Mouse (Mus musculus) left cerebral cortex, adult 9 months (tissue): ENCODE measurements around the gene Smarca2.
A peak's percentile ranks its signal among the peaks of the same experiment; 100 is the strongest.

Source experiments
- DNase-seq, 2 experiments: peaks; one replicate each; pipeline ENCODE4 v3.0.0; 2022; ENCODE audit warnings: low spot score in 2 of 2

Gene Smarca2

GRCm38 (mm10) chr19:26604755-26605300 lies at the start of gene Smarca2:
TSS of gene Smarca2 (plus strand) at chr19:26605050.
- peak; percentile 95 to 97 for DNase-seq

- no peak for DNase-seq
These were observed 40.0 kb upstream of the Smarca2 start for GRCm38 (mm10) chr19:26564850-26565249.

- DNase-seq, result no peak
These were observed 38.7 kb upstream of the Smarca2 start for GRCm38 (mm10) chr19:26566109-26566508.

- DNase-seq, result peak in 1 of 2 experiments; percentile 8
These were observed 36.6 kb upstream of the Smarca2 start for GRCm38 (mm10) chr19:26568236-26568635.

DNA sequence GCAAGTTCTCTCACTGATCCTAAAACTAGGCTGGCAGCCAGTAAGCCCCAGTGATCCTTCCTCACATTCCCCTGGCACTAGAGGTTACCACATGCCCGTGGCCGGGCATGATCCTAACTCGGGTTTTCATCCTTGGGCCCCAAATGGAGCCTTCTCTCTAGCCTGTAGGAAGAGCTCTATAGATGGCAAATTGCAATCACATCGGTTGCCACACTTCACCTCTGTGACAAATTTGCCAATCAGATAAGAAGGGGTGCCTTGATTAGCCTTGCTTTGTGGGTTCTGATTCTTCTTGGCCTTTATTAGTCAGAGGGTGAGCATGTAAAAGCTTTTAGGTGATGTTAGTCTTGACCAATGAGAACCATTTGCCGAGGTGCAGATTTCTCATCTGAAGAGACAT lies 35.9 kb upstream of the Smarca2 start:
- no peak for DNase-seq

GRCm38 (mm10) chr19:26569461-26569860 lies 35.4 kb upstream of the Smarca2 start:
- no peak for DNase-seq

DNA sequence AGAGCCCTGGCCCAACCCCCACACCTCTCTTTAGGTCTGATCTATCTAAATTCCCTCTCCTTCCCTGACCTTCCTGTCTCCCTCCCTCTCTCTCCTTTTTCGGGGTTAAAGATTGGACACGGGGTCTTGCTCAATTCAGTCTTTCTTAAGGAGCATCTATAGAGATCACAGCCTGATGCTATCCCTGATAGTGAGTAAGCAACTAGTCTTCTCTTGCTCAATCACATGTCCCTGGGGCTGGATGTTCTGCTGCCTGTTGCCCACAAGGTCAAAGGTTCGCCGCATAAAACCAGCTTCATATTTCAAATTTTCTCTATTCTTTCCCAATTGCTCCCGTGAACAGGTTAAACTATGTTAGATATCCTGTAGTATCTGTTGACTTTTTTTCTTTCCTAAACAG lies 25.2 kb upstream of the Smarca2 start:
- DNase-seq, result no peak

DNA sequence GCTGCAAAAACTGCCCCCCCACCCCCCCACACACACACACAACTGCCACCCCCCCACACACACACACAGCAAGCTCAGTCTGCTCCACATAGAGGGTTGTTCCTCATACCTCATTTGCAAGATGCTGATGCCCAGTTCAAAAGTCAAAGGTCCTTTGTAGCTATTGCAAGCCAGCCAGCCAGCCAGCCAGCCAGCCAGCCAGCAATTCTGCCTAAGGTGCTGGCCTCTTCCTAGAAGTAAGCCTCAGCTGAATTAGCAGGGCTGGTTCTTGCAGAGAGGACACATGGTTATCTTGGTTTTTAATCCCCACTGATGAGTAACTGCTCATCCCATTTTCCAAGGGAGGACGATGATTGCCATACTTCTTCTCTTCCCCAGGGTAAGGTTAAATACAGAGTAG lies 24.8 kb upstream of the Smarca2 start:
- no peak for DNase-seq

GRCm38 (mm10) chr19:26594661-26595060 lies 10.2 kb upstream of the Smarca2 start:
- no peak for DNase-seq

DNA sequence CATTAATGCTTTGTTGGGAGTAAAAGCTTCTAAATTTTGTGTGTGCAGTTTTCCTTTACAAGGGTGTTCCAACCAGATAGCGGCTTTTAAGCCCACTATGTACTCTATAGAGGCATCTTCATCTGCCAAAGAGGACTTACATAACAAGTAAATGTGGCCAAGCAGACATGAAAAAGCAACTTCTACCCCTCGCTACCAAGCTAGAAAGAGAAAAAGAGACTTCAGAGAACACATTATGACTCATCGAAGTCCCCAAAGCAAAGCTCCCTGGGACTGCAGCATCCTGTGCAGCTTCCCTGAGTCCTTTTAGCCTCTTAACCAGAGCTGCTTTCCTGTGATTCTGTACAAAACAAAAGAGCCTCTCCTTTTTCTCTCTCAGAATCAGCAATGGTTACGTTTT lies 3.4 kb upstream of the Smarca2 start:
- DNase-seq, result no peak

- DNase-seq, result no peak
These were observed 1.5 kb upstream of the Smarca2 start for GRCm38 (mm10) chr19:26603296-26603860.

DNA sequence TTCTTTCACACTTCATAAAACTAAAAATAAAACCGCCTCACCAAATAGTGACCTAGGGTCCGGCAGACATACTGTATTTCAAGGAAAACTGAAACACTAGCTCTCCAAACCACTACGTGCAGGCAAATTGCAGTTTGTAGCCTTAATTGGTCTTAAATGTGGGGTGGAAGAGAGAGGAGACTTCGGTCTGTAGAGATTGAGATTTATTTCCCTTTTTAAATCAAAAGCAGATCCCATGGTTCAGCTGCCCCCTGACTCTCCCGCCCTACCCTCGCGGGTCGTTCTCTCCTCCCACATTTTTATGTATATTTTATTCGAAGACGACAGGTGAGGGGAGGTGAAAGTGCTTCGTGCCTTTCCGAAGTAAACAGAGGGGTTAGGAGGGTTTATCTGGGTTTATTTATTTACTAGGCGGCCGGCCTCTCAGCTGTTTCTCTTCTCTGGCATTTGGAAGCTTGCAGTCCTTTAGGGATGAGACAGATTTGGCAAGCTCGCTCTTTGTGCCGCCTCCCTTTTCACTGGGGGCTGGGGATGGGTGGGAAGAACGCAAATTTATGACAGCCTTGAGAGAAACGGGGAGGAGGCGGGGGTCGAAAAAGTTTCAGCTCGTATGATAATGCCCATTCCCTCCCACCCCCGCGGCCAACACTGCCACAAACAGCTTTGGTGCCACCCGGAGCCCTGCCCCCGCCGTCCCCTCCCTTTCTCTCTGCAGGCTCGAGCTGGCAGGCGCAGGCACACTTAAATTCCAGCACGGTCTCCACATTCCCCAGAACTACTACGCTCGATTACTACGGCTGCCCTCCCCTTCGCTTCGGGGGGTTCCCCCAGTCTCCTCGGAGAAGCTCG lies 720 bp upstream of the Smarca2 start:
- DNase-seq, result no peak

DNA sequence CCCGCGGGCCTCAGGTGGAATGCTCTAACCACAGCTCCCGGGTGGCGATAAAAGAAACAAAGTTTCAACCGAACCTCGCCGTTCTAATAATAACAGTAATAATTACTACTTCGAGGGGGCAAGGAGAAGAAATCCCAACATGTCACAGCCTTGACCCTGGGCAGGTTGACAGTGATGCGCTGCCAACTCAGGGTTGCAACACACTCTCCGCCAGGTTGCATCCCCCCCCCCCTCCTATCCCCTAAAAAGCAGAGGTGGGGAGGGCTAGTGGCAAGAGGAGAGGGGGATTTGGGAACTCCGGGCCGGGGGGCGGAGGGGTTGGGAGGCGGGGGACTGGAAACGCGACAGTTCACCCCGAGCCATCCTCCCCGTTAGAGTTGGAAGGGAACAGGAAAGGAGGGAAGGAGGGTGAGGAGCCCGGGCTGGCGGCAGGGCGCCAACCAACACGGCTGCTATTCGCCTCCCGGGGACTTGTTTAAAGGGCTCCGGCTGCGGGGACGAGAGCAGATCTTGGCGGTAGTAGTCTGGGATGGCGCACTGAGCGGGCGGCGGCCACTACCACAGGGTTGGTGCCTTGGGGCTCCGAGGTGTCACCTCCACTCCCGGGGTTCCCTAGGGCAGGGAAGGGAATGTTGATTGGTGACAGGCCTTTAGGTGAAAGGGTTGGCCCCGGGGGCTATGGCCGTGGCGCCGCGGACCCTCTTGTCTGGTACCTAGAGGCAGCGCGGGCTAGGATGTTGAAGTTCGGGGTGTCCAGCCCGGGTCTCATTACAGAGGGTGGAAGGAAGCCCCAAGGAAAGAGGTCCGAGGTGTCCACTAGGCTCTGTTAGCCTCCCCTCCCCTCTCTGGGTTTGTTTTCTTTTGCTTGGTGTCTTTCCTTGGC lies 829 bp downstream of the Smarca2 start:
- DNase-seq, result peak in 1 of 2 experiments; percentile 46

GRCm38 (mm10) chr19:26606321-26607155 lies 1.7 kb downstream of the Smarca2 start:
- peak in 1 of 2 experiments; percentile 69 for DNase-seq

- no peak for DNase-seq
These were observed 2.3 kb downstream of the Smarca2 start for GRCm38 (mm10) chr19:26607156-26607536.

GRCm38 (mm10) chr19:26607551-26608433 lies 2.9 kb downstream of the Smarca2 start:
- DNase-seq, result peak in 1 of 2 experiments; percentile 71

- no peak for DNase-seq
These were observed 3.6 kb downstream of the Smarca2 start for GRCm38 (mm10) chr19:26608434-26608812.

- no peak for DNase-seq
These were observed 4.8 kb downstream of the Smarca2 start for GRCm38 (mm10) chr19:26609637-26610036.

DNA sequence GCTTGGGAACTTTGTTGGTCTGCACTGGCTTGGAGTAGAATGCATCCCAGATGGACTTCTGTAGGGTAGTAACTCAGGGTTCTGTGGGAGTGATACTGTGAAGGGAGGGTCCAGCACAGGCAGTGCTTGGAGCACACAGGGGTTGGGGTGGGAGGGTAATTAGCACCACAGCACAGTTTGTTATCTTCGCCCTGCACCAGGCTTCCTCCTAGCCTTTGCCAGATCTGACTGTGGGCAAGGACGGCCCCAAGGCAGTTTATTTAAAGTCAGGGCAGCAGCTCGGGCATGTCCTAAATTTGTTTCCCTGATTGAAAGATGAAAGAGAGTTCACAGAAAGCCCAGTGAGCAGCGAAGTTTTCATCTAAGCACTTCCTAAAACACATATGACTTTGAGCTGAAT lies 8.1 kb downstream of the Smarca2 start:
- DNase-seq, result no peak

DNA sequence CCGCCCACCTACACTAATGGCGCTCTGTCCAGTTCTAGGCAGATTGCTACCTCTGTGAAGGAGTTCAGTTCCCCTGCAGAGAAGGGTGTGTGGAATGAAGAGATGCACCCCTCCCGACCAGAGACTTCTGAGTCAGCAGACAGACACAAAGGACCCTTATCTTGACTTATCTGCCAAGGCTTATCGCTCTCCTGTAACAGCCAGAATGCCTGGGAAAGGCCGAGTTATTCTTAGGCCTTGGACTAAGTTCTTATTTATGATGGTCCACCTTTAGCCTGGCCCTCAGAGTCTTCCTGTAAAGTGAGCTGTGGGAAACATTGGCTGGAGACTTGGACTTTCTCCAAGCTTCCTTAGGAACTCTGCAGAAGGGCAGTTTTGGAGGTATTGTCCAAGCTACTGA lies 8.8 kb downstream of the Smarca2 start:
- DNase-seq, result no peak
